Mouse (Mus musculus) lung, adult 10 weeks (tissue): ENCODE data around the gene Prnp. TPM values are rescaled to one million over a fixed set of nuclear protein-coding genes. Genes with fewer than 3 reads are reported as not detected.

Source experiments
- polyA plus RNA-seq: library from polyadenylated mRNA; stranded (reverse); fragments of 350-450 nt; fragmentation: Illumina TruSeq; extraction: RNeasy Lipid Tissue Mini Kit (QIAGEN cat#74804); gene quantifications from one replicate; pipeline ENCODE4 v1.2.3, GENCODE M21; 2014; ENCODE audit warnings: low read depth, low replicate concordance; ENCODE audit not compliant: insufficient read depth

Gene Prnp
- 106 TPM for polyA plus RNA-seq

DNA sequence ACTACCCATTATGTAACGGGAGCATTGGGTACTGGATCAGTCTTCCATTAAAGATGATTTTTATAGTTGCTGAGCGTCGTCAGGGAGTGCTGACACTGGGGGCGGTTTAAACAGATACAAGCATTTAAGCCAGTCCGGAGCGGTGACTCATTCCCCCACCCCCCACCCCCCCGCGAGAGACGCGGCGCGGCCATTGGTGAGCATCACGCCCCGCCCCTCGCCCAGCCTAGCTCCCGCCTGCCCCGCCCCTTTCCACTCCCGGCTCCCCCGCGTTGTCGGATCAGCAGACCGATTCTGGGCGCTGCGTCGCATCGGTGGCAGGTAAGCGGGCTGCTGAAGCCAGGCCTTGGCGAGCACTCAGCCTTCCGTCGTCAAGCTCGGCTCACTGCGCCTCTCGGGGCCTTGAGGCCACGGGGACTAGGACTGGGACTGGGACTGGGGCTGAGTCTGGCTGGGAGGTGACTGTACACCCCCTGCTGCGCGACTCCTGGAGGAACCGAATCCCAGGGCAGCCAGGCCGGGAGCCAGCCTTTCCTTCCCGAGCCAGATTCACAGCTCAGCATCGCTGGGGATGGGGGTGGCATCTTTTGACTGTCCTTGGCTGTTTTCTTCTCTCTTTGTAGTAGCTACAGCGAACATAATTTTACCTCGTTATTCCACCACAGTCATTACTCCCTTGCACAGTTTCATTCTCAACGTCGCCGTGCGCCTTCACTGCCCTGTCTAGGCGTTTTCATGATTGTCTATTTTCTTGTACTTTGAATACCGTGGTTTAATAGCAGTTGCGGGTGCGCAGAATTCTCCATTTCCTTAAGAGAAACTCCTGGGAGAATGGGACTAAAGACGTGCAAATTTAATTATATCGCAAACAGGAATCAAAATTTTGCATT lies at the start of gene Prnp, which contains the start of gene Prn:
Gene Prnp (plus strand): TSS at position 246 of the 890 bp plus-strand sequence.
Gene Prn (plus strand): TSS at position 275 of the 890 bp plus-strand sequence.

DNA sequence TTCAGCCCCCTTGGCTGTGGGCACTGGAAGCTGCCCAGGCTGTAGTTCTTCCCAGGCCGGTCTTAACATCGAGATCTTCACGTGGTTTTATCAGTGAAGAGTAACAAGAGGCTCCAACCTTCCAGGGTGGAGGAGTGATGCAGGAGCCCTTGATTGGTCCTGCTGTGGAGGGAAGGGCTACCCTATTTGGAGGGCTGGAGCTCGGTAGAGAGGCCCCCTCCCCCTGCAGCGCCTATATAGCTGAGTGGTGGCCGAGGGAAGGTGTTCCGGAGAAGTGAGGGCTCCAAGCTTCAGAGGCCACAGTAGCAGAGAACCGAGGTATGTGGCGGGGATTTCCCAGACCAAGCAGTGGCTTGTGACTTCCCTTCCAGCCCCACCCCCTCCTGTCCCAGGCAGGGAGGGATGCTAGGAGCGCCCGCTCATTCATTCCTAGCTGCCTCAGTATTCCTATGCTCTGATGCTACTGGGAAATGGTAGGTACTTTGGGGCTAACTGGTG lies 40.9 kb downstream of the Prnp start, which contains the start of gene Prnd:
Gene Prnd (plus strand): TSS at position 264 of the 498 bp plus-strand sequence.

Other genes starting within 250 kb of the Prnp start
- gene Erv3, start 50.2 kb upstream of the Prnp start, polyA plus RNA-seq: not detected
- gene Prn, start within 50 bp of the Prnp start, polyA plus RNA-seq: not detected
- gene Prnd, start 40.9 kb downstream of the Prnp start, polyA plus RNA-seq: 0.59 TPM
- gene Rassf2, start 120.3 kb downstream of the Prnp start, polyA plus RNA-seq: 14.1 TPM
- 21.2 TPM for gene Slc23a2, start 235.2 kb downstream of the Prnp start, polyA plus RNA-seq